Mouse (Mus musculus): ENCODE measurements around the gene Wwox.
"Not testable (repeated sequence)": the region's sequence is repeated elsewhere in the genome, so short reads cannot be mapped to it uniquely, and the experiment has no call there.

Wwox gene

GRCm38 (mm10) chr8:114810470-114810869, 371.0 kb downstream of the Wwox start:
- no peak for DNase-seq

- no peak for DNase-seq
These were observed 374.4 kb downstream of the Wwox start for GRCm38 (mm10) chr8:114813830-114814229.

GRCm38 (mm10) chr8:114814769-114815736, 375.6 kb downstream of the Wwox start:
- no peak for DNase-seq

GRCm38 (mm10) chr8:114816343-114816742, 376.9 kb downstream of the Wwox start:
- peak in 1 of 2 experiments; percentile 16 for DNase-seq

GRCm38 (mm10) chr8:114816949-114817348, 377.5 kb downstream of the Wwox start:
- no peak for DNase-seq

- peak; percentile 53 to 65 for DNase-seq
These were observed 382.1 kb downstream of the Wwox start for GRCm38 (mm10) chr8:114821543-114821942.

GRCm38 (mm10) chr8:114825460-114825859, 386.0 kb downstream of the Wwox start:
- no peak for DNase-seq

GRCm38 (mm10) chr8:114826991-114827390, 387.5 kb downstream of the Wwox start:
- DNase-seq, result no peak

- not testable (repeated sequence) for DNase-seq
These were observed 388.4 kb downstream of the Wwox start for GRCm38 (mm10) chr8:114827810-114828209.

GRCm38 (mm10) chr8:114831595-114831994, 392.1 kb downstream of the Wwox start:
- no peak for DNase-seq

- DNase-seq, result no peak
These were observed 392.9 kb downstream of the Wwox start for GRCm38 (mm10) chr8:114832251-114832774.

GRCm38 (mm10) chr8:114834730-114835129, 395.3 kb downstream of the Wwox start:
- DNase-seq, result no peak

- no peak for DNase-seq
These were observed 400.5 kb downstream of the Wwox start for GRCm38 (mm10) chr8:114839998-114840397.

- DNase-seq, result no peak
These were observed 408.2 kb downstream of the Wwox start for GRCm38 (mm10) chr8:114847666-114848065.

GRCm38 (mm10) chr8:114849461-114849860, 410.0 kb downstream of the Wwox start:
- no peak for DNase-seq

GRCm38 (mm10) chr8:114850014-114850870, 410.8 kb downstream of the Wwox start:
- DNase-seq, result peak; percentile 46 to 57

GRCm38 (mm10) chr8:114853765-114854164, 414.3 kb downstream of the Wwox start:
- DNase-seq, result no peak

- no peak for DNase-seq
These were observed 416.4 kb downstream of the Wwox start for GRCm38 (mm10) chr8:114855833-114856232.

GRCm38 (mm10) chr8:114865911-114866310, 426.5 kb downstream of the Wwox start:
- no peak for DNase-seq

- DNase-seq, result no peak
These were observed 429.9 kb downstream of the Wwox start for GRCm38 (mm10) chr8:114869321-114869720.

- no peak for DNase-seq
These were observed 431.0 kb downstream of the Wwox start for GRCm38 (mm10) chr8:114870410-114870809.

- no peak for DNase-seq
These were observed 433.0 kb downstream of the Wwox start for GRCm38 (mm10) chr8:114872491-114872890.

- DNase-seq, result no peak
These were observed 435.7 kb downstream of the Wwox start for GRCm38 (mm10) chr8:114875161-114875560.
